9 mouse cellular contexts compared by ENCODE assay signal in genomic region chr10:24621572-24621971, GRCm38 (mm10). TPM values are rescaled to one million over a fixed set of nuclear protein-coding genes. Genes with fewer than 3 reads are reported as not detected.
DNase-seq lines count a peak whose midpoint lies in the region; ATAC-seq and TF ChIP-seq lines count a peak whose summit lies in the region.
"Had no signal": no experiment of that assay in that cellular context is flagged by ENCODE, and none has a peak within 500 bp of the region (broad histone marks: within the 10 kb centered on the region; RNA-seq: fewer than 3 reads in every experiment).

No protein-coding gene starts in this region.

- H3K79me2 ChIP-seq in CH12.LX (replicated peaks; ENCODE audit: control insufficient read depth, extremely low read depth, insufficient read depth, poor library complexity, severe bottlenecking) = no peaks in the 10 kb centered on the region

- in situ Hi-C loops in CH12.LX (cut with MboI; ENCODE audit: low pct_ligation_motif_present, low pct_unique_long_range_greater_than_20kb, low sequenced_read_pairs) = loop anchor here (25.0 kb wide), 1 partner anchor 234 kb away; no protein-coding TSS in a partner anchor

- H3K27me3 ChIP-seq in kidney, embryonic 14.5 days (ENCODE audit: control insufficient read depth, insufficient read depth, low read length) = no peaks in the 10 kb centered on the region
- no peaks in the 10 kb centered on the region for H3K27me3 ChIP-seq in CH12.LX (replicated peaks)
- H3K27me3 ChIP-seq: neural tube, embryonic 12.5 days had no signal

- no peak for TF ChIP-seq POLR2A in CH12.LX (IDR thresholded peaks at IDR 0.05; ENCODE audit: low read depth, low read length)

- no peak overlapping the region for H3K27ac ChIP-seq in kidney, embryonic 14.5 days (ENCODE audit: low read depth, low read length)
- no peak overlapping the region for H3K27ac ChIP-seq in CH12.LX (ENCODE audit: insufficient read depth, low read depth)
- H3K27ac ChIP-seq: neural tube, embryonic 12.5 days had no signal

- peak; percentile 53 for DNase-seq in kidney, adult 9 months
- peak; percentile 63 for DNase-seq in CH12.LX (ENCODE audit: extremely low read depth)
- DNase-seq in adrenal gland, adult 2 months = peak; percentile 48
- DNase-seq in fibroblast of lung, adult 2 months (ENCODE audit: low read depth) = peak; percentile 43
- DNase-seq in left cerebral cortex, postnatal 10 days (ENCODE audit: extremely low spot score in 1 of 2, low spot score in 2 of 2) = peak; percentile 16 to 49
- DNase-seq in natural killer cell, adult 2 months (ENCODE audit: low spot score in 2 of 2) = peak; percentile 29 to 60
- DNase-seq in yolk sac, embryonic 10.5 days (ENCODE audit: low spot score) = no peak

- intact Hi-C loops in left cerebral cortex, postnatal 10 days (cut with DNase I) = loop anchor here (5.0 kb wide), 3 partner anchors 239 to 429 kb away; no protein-coding TSS in a partner anchor

- TF ChIP-seq EP300 in CH12.LX (IDR thresholded peaks at IDR 0.05; ENCODE audit: low read length) = no peak

- H3K36me3 ChIP-seq in kidney, embryonic 14.5 days (ENCODE audit: control insufficient read depth, insufficient read depth, low read length) = no peaks in the 10 kb centered on the region
- H3K36me3 ChIP-seq in CH12.LX (replicated peaks in 1 of 2; ENCODE audit: control insufficient read depth in 1 of 2, insufficient read depth in 1 of 2, low read length in 1 of 2) = no peaks in the 10 kb centered on the region
- H3K36me3 ChIP-seq: neural tube, embryonic 12.5 days had no signal

- 32% methylated on average over 9 of the region's 9 CpGs for WGBS in kidney, embryonic 14.5 days

- peak; percentile 78 to 87 for TF ChIP-seq CTCF in CH12.LX (conservative IDR thresholded peaks at IDR 0.05 in 1 of 2, IDR thresholded peaks at IDR 0.05 in 1 of 2; ENCODE audit: low read depth in 2 of 2, low read length in 2 of 2)

- no peaks in the 10 kb centered on the region for H3K4me1 ChIP-seq in kidney, embryonic 14.5 days (ENCODE audit: control insufficient read depth, insufficient read depth, low read length)
- H3K4me1 ChIP-seq in CH12.LX (ENCODE audit: control insufficient read depth in 1 of 2, insufficient read depth in 2 of 2) = peaks cover 3 to 7% of the 10 kb centered on the region in 2 experiments; a peak in 2 of 4 replicates
- H3K4me1 ChIP-seq: neural tube, embryonic 12.5 days had no signal

- no peak overlapping the region for H3K4me2 ChIP-seq in kidney, embryonic 14.5 days (replicated peaks; ENCODE audit: low read depth, low read length)
- H3K4me2 ChIP-seq in CH12.LX (ENCODE audit: insufficient read depth, low read depth, poor library complexity, severe bottlenecking) = peak overlapping the region; percentile 96
- H3K4me2 ChIP-seq: neural tube, embryonic 12.5 days had no signal

- H3K4me3 ChIP-seq in kidney, embryonic 14.5 days (ENCODE audit: low read length) = no peak overlapping the region
- H3K4me3 ChIP-seq in CH12.LX (replicated peaks in 1 of 3; ENCODE audit: low read depth in 2 of 3, low read length in 2 of 3, poor library complexity in 1 of 3) = peak overlapping the region in 1 of 3 experiments; percentile 25
- H3K4me3 ChIP-seq: neural tube, embryonic 12.5 days had no signal

- no peaks in the 10 kb centered on the region for H3K9me3 ChIP-seq in kidney, embryonic 14.5 days (ENCODE audit: control insufficient read depth, low read length)
- no peaks in the 10 kb centered on the region for H3K9me3 ChIP-seq in CH12.LX (replicated peaks; ENCODE audit: low read length)
- H3K9me3 ChIP-seq: neural tube, embryonic 12.5 days had no signal

- no peak for ATAC-seq in kidney, embryonic 14.5 days (ENCODE audit: low FRiP score, low TSS enrichment)

- peak; percentile 33 for TF ChIP-seq RAD21 in CH12.LX (IDR thresholded peaks at IDR 0.05; ENCODE audit: low read depth, low read length)

- dilution Hi-C loops in CH12.LX (cut with MboI; ENCODE audit: extremely low pct_ligation_motif_present, extremely low pct_unique_long_range_greater_than_20kb, low sequenced_read_pairs) = no loop called here

- no peak overlapping the region for H3K9ac ChIP-seq in kidney, embryonic 14.5 days (ENCODE audit: low read depth, low read length)
- no peak overlapping the region for H3K9ac ChIP-seq in CH12.LX (ENCODE audit: insufficient read depth, low read depth)
- H3K9ac ChIP-seq: neural tube, embryonic 12.5 days had no signal

TF ChIP-seq in CH12.LX, 34 proteins besides CTCF, POLR2A, EP300 and RAD21:
- peak; percentile 45 for TF ChIP-seq SMC3 (IDR thresholded peaks at IDR 0.05; ENCODE audit: low read depth, low read length)
- TF ChIP-seq NELFE (IDR thresholded peaks at IDR 0.05; ENCODE audit: low read depth, low read length) = no peak
TF ChIP-seq in CH12.LX: peak in this region for 1.

RNA-seq across cellular contexts. Expression of gene Ccn2, which starts 26.3 kb away (rescaled TPM):
- polyA plus RNA-seq in kidney, embryonic 14.5 days (2014; fragmentation: Nextera tagmentation; extraction: Ambion mirVana) = 4.7 and 5.2 TPM in 2 replicates
- not detected in 2 replicates for total RNA-seq in CH12.LX (2012; rRNA removed)
- total RNA-seq in CH12.LX (2014; rRNA removed) = not detected in 2 replicates
- polyA plus RNA-seq in CH12.LX (2012; ENCODE audit: insufficient read length, low read depth) = not detected in 2 replicates
- 10 to 100 TPM; 51.1 to 78.2 TPM for total RNA-seq in adrenal gland, adult 2 months (2021)
- 241 and 278 TPM in 2 replicates for polyA plus RNA-seq in adrenal gland, adult 2 months (2012; rRNA removed)
- total RNA-seq in left cerebral cortex, postnatal 10 days (2021) = 10 to 100 TPM; 27.6 to 41.4 TPM

Comparison
In these comparisons a context has a peak if more than half of its experiments do, and no peak if none do; other contexts are left out.
1. RNA of gene Ccn2, which starts 26.3 kb away (total RNA-seq): 51.1 to 78.2 TPM in adrenal gland, adult 2 months and 27.6 to 41.4 TPM in left cerebral cortex, postnatal 10 days; not detected in CH12.LX; every median in the first group is over 10 times any median in the second.